Mouse (Mus musculus) liver, embryonic 13.5 days (tissue): ENCODE measurements at regions not wholly inside any gene's neighbourhood (a gene's known extent, or its start where the extent isn't known, plus 50 kb on each side); places are given as distances from the start of the nearest gene placed in this dataset.

Experiments
- ATAC-seq: fragments of 200-750 bp; cut with Nextera tagmentation; 2 replicates; pipeline ENCODE4 v1.8.0; 2017; ENCODE audit warnings: low read depth, mild to moderate bottlenecking, moderate number of reproducible peaks, moderate library complexity
- DNase-seq: peaks from one replicate; pipeline ENCODE4 v3.0.0; 2022
- H3K27ac ChIP-seq: fragments of 300-500 bp; sonication (generic); 2 replicates; pipeline ENCODE4 v1.5.1; 2015; ENCODE audit warnings: moderate library complexity, mild to moderate bottlenecking, inconsistent platforms
- H3K27me3 ChIP-seq: fragments of 300-500 bp; sonication (generic); 2 replicates; pipeline ENCODE4 v1.6.1; 2015; ENCODE audit warnings: mild to moderate bottlenecking, inconsistent platforms
- H3K36me3 ChIP-seq: fragments of 300-500 bp; sonication (generic); 2 replicates; pipeline ENCODE4 v1.6.1; 2015; ENCODE audit warnings: mild to moderate bottlenecking, inconsistent platforms
- H3K4me1 ChIP-seq: fragments of 300-500 bp; sonication (generic); replicated peaks from 2 replicates; pipeline ENCODE4 v1.6.1; 2015; ENCODE audit warnings: inconsistent platforms
- H3K4me2 ChIP-seq: fragments of 300-500 bp; sonication (generic); 2 replicates; pipeline ENCODE4 v1.6.1; 2015; ENCODE audit warnings: inconsistent platforms, mild to moderate bottlenecking, moderate library complexity
- H3K4me3 ChIP-seq: fragments of 300-500 bp; sonication (generic); replicated peaks from 2 replicates; pipeline ENCODE4 v1.5.1; 2015; ENCODE audit warnings: mild to moderate bottlenecking, inconsistent platforms
- H3K9ac ChIP-seq: fragments of 300-500 bp; sonication (generic); 2 replicates; pipeline ENCODE4 v1.6.1; 2015; ENCODE audit warnings: mild to moderate bottlenecking, inconsistent platforms
- H3K9me3 ChIP-seq: fragments of 300-500 bp; sonication (generic); replicated peaks from 2 replicates; pipeline ENCODE4 v1.6.1; 2016; ENCODE audit warnings: inconsistent platforms
- WGBS: fragments of 180-500 bp; shearing (Covaris S2); methylation state at CpG from one replicate; pipeline ENCODE4 v1.1.7; 2015; ENCODE audit not compliant: insufficient replicate concordance; 5-methylcytosine and 5-hydroxymethylcytosine counted together

- no peaks in the 10 kb centered on the region for H3K36me3 ChIP-seq
- no peak overlapping the region for H3K4me2 ChIP-seq
- H3K9ac ChIP-seq, result no peak overlapping the region
- no peaks in the 10 kb centered on the region for H3K9me3 ChIP-seq
- no peak overlapping the region for H3K27ac ChIP-seq
- H3K27me3 ChIP-seq, result no peaks in the 10 kb centered on the region
- 62% methylated on average over 5 of the region's 5 CpGs for WGBS
- ATAC-seq (no peak), DNase-seq (no peak)
- no peak overlapping the region for H3K4me3 ChIP-seq
- H3K4me1 ChIP-seq, result peaks cover 3% of the 10 kb centered on the region
Observed at GRCm38 (mm10) chr2:178598371-178598770, 168.0 kb downstream of the Cdh26 start.

- no peak for DNase-seq
- Histone ChIP-seq H3K27me3 (no peaks in the 10 kb centered on the region), H3K4me3 (no peak overlapping the region), H3K9ac (no peak overlapping the region), H3K36me3 (no peaks in the 10 kb centered on the region), H3K27ac (no peak overlapping the region), H3K4me1 (peaks cover 3% of the 10 kb centered on the region), H3K4me2 (no peak overlapping the region), H3K9me3 (no peaks in the 10 kb centered on the region)
- 72% methylated on average over 3 of the region's 3 CpGs for WGBS
- ATAC-seq, result no peak
Observed at GRCm38 (mm10) chr2:178598836-178599235, 168.5 kb downstream of the Cdh26 start.

GRCm38 (mm10) chr2:178603443-178603842 lies 173.1 kb downstream of the Cdh26 start:
- ATAC-seq, result no peak
- H3K36me3 ChIP-seq, result no peaks in the 10 kb centered on the region
- no peak overlapping the region for H3K4me2 ChIP-seq
- no peaks in the 10 kb centered on the region for H3K4me1 ChIP-seq
- no peak for DNase-seq
- H3K4me3 ChIP-seq, result no peak overlapping the region
- no peaks in the 10 kb centered on the region for H3K9me3 ChIP-seq
- no peaks in the 10 kb centered on the region for H3K27me3 ChIP-seq
- WGBS, result 66% methylated on average over 2 of the region's 2 CpGs
- H3K27ac ChIP-seq, result no peak overlapping the region
- no peak overlapping the region for H3K9ac ChIP-seq

GRCm38 (mm10) chr2:178606733-178607132 lies 176.4 kb downstream of the Cdh26 start:
- ATAC-seq (peak; percentile 30; the same call in 1 of the 2 replicates), DNase-seq (no peak)
- Histone ChIP-seq H3K9me3 (no peaks in the 10 kb centered on the region), H3K4me2 (no peak overlapping the region), H3K27me3 (no peaks in the 10 kb centered on the region), H3K9ac (no peak overlapping the region), H3K4me3 (no peak overlapping the region), H3K27ac (no peak overlapping the region), H3K36me3 (no peaks in the 10 kb centered on the region), H3K4me1 (peaks cover 5% of the 10 kb centered on the region; the same call in 1 of the 2 replicates)
- WGBS, result 50% methylated on average over 4 of the region's 4 CpGs

- H3K36me3 ChIP-seq, result no peaks in the 10 kb centered on the region
- ATAC-seq (no peak), DNase-seq (no peak)
- H3K4me3 ChIP-seq, result no peak overlapping the region
- peaks cover 14% of the 10 kb centered on the region for H3K4me1 ChIP-seq
- no peaks in the 10 kb centered on the region for H3K27me3 ChIP-seq
- no peaks in the 10 kb centered on the region for H3K9me3 ChIP-seq
- no peak overlapping the region for H3K4me2 ChIP-seq
- WGBS, result 51% methylated on average over 18 of the region's 18 CpGs
- no peak overlapping the region for H3K9ac ChIP-seq
- no peak overlapping the region for H3K27ac ChIP-seq
Observed at GRCm38 (mm10) chr2:178610211-178610975, 180.1 kb downstream of the Cdh26 start.

- DNase-seq (no peak), ATAC-seq (peak; percentile 73)
- Histone ChIP-seq H3K9ac (no peak overlapping the region), H3K4me1 (peaks cover 14% of the 10 kb centered on the region), H3K9me3 (no peaks in the 10 kb centered on the region), H3K36me3 (no peaks in the 10 kb centered on the region), H3K27ac (no peak overlapping the region), H3K4me3 (no peak overlapping the region), H3K4me2 (no peak overlapping the region), H3K27me3 (no peaks in the 10 kb centered on the region)
- 18% methylated on average over 7 of the region's 7 CpGs for WGBS
Observed at GRCm38 (mm10) chr2:178614761-178615160, 184.4 kb downstream of the Cdh26 start.

GRCm38 (mm10) chr2:178622801-178623200 lies 192.5 kb downstream of the Cdh26 start:
- Histone ChIP-seq H3K27me3 (no peaks in the 10 kb centered on the region), H3K4me2 (no peak overlapping the region), H3K36me3 (no peaks in the 10 kb centered on the region), H3K9me3 (no peaks in the 10 kb centered on the region), H3K4me1 (no peaks in the 10 kb centered on the region), H3K9ac (no peak overlapping the region), H3K4me3 (no peak overlapping the region), H3K27ac (no peak overlapping the region)
- 46% methylated on average over 3 of the region's 3 CpGs for WGBS
- ATAC-seq (peak; percentile 57; the same call in 1 of the 2 replicates), DNase-seq (no peak)

- Histone ChIP-seq H3K4me3 (no peak overlapping the region), H3K27ac (no peak overlapping the region), H3K27me3 (no peaks in the 10 kb centered on the region), H3K9me3 (no peaks in the 10 kb centered on the region), H3K4me2 (no peak overlapping the region), H3K36me3 (no peaks in the 10 kb centered on the region), H3K9ac (no peak overlapping the region), H3K4me1 (no peaks in the 10 kb centered on the region)
- DNase-seq, result no peak
- WGBS, result 67% methylated on average over 3 of the region's 3 CpGs
- no peak for ATAC-seq
Observed at GRCm38 (mm10) chr2:178624475-178624874, 194.1 kb downstream of the Cdh26 start.

GRCm38 (mm10) chr2:178624907-178625306 lies 194.6 kb downstream of the Cdh26 start:
- Histone ChIP-seq H3K4me2 (no peak overlapping the region), H3K27me3 (no peaks in the 10 kb centered on the region), H3K4me1 (no peaks in the 10 kb centered on the region), H3K27ac (no peak overlapping the region), H3K9ac (no peak overlapping the region), H3K4me3 (no peak overlapping the region), H3K36me3 (no peaks in the 10 kb centered on the region), H3K9me3 (no peaks in the 10 kb centered on the region)
- 69% methylated on average over 1 of the region's 1 CpGs for WGBS
- DNase-seq (no peak), ATAC-seq (no peak)

- Histone ChIP-seq H3K4me3 (no peak overlapping the region), H3K36me3 (no peaks in the 10 kb centered on the region), H3K27ac (no peak overlapping the region), H3K9me3 (no peaks in the 10 kb centered on the region), H3K4me1 (no peaks in the 10 kb centered on the region), H3K4me2 (no peak overlapping the region), H3K9ac (no peak overlapping the region), H3K27me3 (no peaks in the 10 kb centered on the region)
- ATAC-seq (peak; percentile 20; the same call in 1 of the 2 replicates), DNase-seq (no peak)
- 21% methylated on average over 7 of the region's 7 CpGs for WGBS
Observed at GRCm38 (mm10) chr2:178629756-178630155, 199.4 kb downstream of the Cdh26 start.

- Histone ChIP-seq H3K9me3 (no peaks in the 10 kb centered on the region), H3K4me2 (no peak overlapping the region), H3K4me1 (no peaks in the 10 kb centered on the region), H3K27ac (no peak overlapping the region), H3K9ac (no peak overlapping the region), H3K36me3 (no peaks in the 10 kb centered on the region), H3K4me3 (no peak overlapping the region), H3K27me3 (no peaks in the 10 kb centered on the region)
- no peak for DNase-seq
- ATAC-seq, result no peak
- 68% methylated on average over 12 of the region's 12 CpGs for WGBS
Observed at GRCm38 (mm10) chr2:178630511-178630910, 200.2 kb downstream of the Cdh26 start.

- Histone ChIP-seq H3K27ac (no peak overlapping the region), H3K36me3 (no peaks in the 10 kb centered on the region), H3K27me3 (no peaks in the 10 kb centered on the region), H3K4me2 (no peak overlapping the region), H3K4me1 (no peaks in the 10 kb centered on the region), H3K9me3 (no peaks in the 10 kb centered on the region), H3K4me3 (no peak overlapping the region), H3K9ac (no peak overlapping the region)
- 42% methylated on average over 3 of the region's 3 CpGs for WGBS
- ATAC-seq, result no peak
- DNase-seq, result no peak
Observed at GRCm38 (mm10) chr2:178631336-178631735, 201.0 kb downstream of the Cdh26 start.
